Comparison of ENCODE assay signal across 17 mouse cellular contexts in the genomic region with DNA sequence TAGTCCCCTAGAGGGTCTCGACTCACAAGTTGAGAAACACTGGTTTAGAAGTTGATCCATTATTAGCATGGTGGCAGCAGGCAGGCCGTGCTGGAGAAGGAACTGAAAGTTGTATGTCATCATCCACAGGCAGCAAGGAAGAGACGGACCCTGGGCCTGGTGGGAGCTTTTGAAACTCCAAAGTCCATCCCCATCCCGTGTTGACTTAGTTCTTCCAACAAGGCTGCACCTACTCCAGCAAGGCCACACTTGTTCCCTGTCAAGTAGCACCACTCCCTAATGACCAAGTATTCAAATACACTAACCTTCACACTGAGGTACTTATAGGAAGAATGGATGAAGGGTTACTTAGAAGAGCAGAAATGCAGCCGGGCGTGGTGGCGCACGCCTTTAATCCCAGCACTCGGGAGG. TPM values are rescaled to one million over a fixed set of nuclear protein-coding genes. Genes with fewer than 3 reads are reported as not detected.
A peak's percentile ranks its signal among the peaks of the same experiment; 100 is the strongest.
DNase-seq lines count a peak whose midpoint lies in the region; ATAC-seq and TF ChIP-seq lines count a peak whose summit lies in the region.
"Had no signal": no experiment of that assay in that cellular context is flagged by ENCODE, and none has a peak within 500 bp of the region (broad histone marks: within the 10 kb centered on the region; RNA-seq: fewer than 3 reads in every experiment).

No protein-coding gene starts in this region.

- TF ChIP-seq CTCF in lung, adult 2 months (IDR thresholded peaks at IDR 0.05; ENCODE audit: insufficient read depth, low read length) = no peak
- no peak for TF ChIP-seq CTCF in liver, embryonic 14.5 days (IDR thresholded peaks at IDR 0.05; ENCODE audit: low read depth)
- TF ChIP-seq CTCF in hindbrain, postnatal 0 days (IDR thresholded peaks at IDR 0.05; ENCODE audit: low read depth) = no peak

- peaks cover 18% of the 10 kb centered on the region for H3K36me3 ChIP-seq in liver, embryonic 14.5 days (replicated peaks; ENCODE audit: control insufficient read depth, insufficient read depth, low read depth)
- no peaks in the 10 kb centered on the region for H3K36me3 ChIP-seq in hindbrain, postnatal 0 days (ENCODE audit: insufficient read depth, low read length)
- peaks cover 21% of the 10 kb centered on the region for H3K36me3 ChIP-seq in kidney, embryonic 16.5 days (ENCODE audit: insufficient read depth, low read length)

- no peak overlapping the region for H3K4me3 ChIP-seq in lung, adult 2 months (replicated peaks; ENCODE audit: extremely low read depth, low read depth, low read length)
- H3K4me3 ChIP-seq in liver, embryonic 14.5 days (ENCODE audit: insufficient read depth in 1 of 2, low read depth in 2 of 2, low read length in 2 of 2) = no peak overlapping the region
- H3K4me3 ChIP-seq in hindbrain, postnatal 0 days (ENCODE audit: low read length) = no peak overlapping the region
- no peak overlapping the region for H3K4me3 ChIP-seq in kidney, embryonic 16.5 days (ENCODE audit: low read length)
- H3K4me3 ChIP-seq: embryonic facial prominence, embryonic 12.5 days; forebrain, embryonic 10.5 days; limb, embryonic 10.5 days; myocyte had no signal

- no peak for TF ChIP-seq EP300 in liver, embryonic 14.5 days (IDR thresholded peaks at IDR 0.05; ENCODE audit: low read depth)

- H3K4me2 ChIP-seq in liver, embryonic 14.5 days (ENCODE audit: low read depth) = no peak overlapping the region; the same call in 1 of the 2 replicates
- H3K4me2 ChIP-seq in hindbrain, postnatal 0 days (ENCODE audit: low read depth, low read length) = no peak overlapping the region
- H3K4me2 ChIP-seq in kidney, embryonic 16.5 days (replicated peaks; ENCODE audit: low read depth, low read length) = no peak overlapping the region
- H3K4me2 ChIP-seq: embryonic facial prominence, embryonic 12.5 days had no signal

- peaks cover 28% of the 10 kb centered on the region for H3K4me1 ChIP-seq in lung, adult 2 months (ENCODE audit: control insufficient read depth, insufficient read depth, low read length)
- peaks cover 2 to 8% of the 10 kb centered on the region in 2 experiments; a peak in 2 of 4 replicates for H3K4me1 ChIP-seq in liver, embryonic 14.5 days (replicated peaks; ENCODE audit: control insufficient read depth in 2 of 2, insufficient read depth in 2 of 2, low read length in 1 of 2)
- H3K4me1 ChIP-seq in hindbrain, postnatal 0 days (ENCODE audit: insufficient read depth, low read length) = no peaks in the 10 kb centered on the region
- H3K4me1 ChIP-seq in kidney, embryonic 16.5 days (ENCODE audit: insufficient read depth, low read length) = peaks cover 5% of the 10 kb centered on the region; the same call in 1 of the 2 replicates
- H3K4me1 ChIP-seq: embryonic facial prominence, embryonic 12.5 days; forebrain, embryonic 10.5 days; limb, embryonic 10.5 days had no signal

- WGBS in lung, adult 2 months = 57% methylated on average over 9 of the region's 9 CpGs
- 75% methylated on average over 9 of the region's 9 CpGs for WGBS in liver, embryonic 14.5 days (ENCODE audit: insufficient replicate concordance)
- WGBS in hindbrain, postnatal 0 days = 89% methylated on average over 9 of the region's 9 CpGs
- 83% methylated on average over 9 of the region's 9 CpGs for WGBS in kidney, embryonic 16.5 days

- no peak overlapping the region for H3K9ac ChIP-seq in liver, embryonic 14.5 days (replicated peaks)
- no peak overlapping the region for H3K9ac ChIP-seq in hindbrain, postnatal 0 days (replicated peaks; ENCODE audit: low read length)
- H3K9ac ChIP-seq in kidney, embryonic 16.5 days (replicated peaks; ENCODE audit: low read length) = no peak overlapping the region
- H3K9ac ChIP-seq: embryonic facial prominence, embryonic 12.5 days had no signal

- no peak for TF ChIP-seq POLR2A in lung, adult 2 months (IDR thresholded peaks at IDR 0.05; ENCODE audit: borderline replicate concordance, extremely low read depth, low read depth, low read length)

- no peaks in the 10 kb centered on the region for H3K27me3 ChIP-seq in liver, embryonic 14.5 days (ENCODE audit: control insufficient read depth, insufficient read depth, low read length)
- no peaks in the 10 kb centered on the region for H3K27me3 ChIP-seq in hindbrain, postnatal 0 days (ENCODE audit: insufficient read depth, low read length)
- H3K27me3 ChIP-seq in kidney, embryonic 16.5 days (ENCODE audit: insufficient read depth, low read length) = no peaks in the 10 kb centered on the region
- H3K27me3 ChIP-seq: embryonic facial prominence, embryonic 12.5 days had no signal

- no peak overlapping the region for H3K27ac ChIP-seq in liver, embryonic 14.5 days
- H3K27ac ChIP-seq in hindbrain, postnatal 0 days = no peak overlapping the region
- no peak overlapping the region for H3K27ac ChIP-seq in kidney, embryonic 16.5 days (ENCODE audit: low read length)
- H3K27ac ChIP-seq: embryonic facial prominence, embryonic 12.5 days; forebrain, embryonic 10.5 days; limb, embryonic 10.5 days had no signal

- H3K9me3 ChIP-seq in liver, embryonic 14.5 days (ENCODE audit: control insufficient read depth, low read length) = no peaks in the 10 kb centered on the region
- no peaks in the 10 kb centered on the region for H3K9me3 ChIP-seq in hindbrain, postnatal 0 days (ENCODE audit: low read length)
- H3K9me3 ChIP-seq in kidney, embryonic 16.5 days (ENCODE audit: low read length) = no peaks in the 10 kb centered on the region
- H3K9me3 ChIP-seq: embryonic facial prominence, embryonic 12.5 days; forebrain, embryonic 10.5 days; G1E; limb, embryonic 10.5 days had no signal

- ATAC-seq in liver, embryonic 14.5 days (ENCODE audit: insufficient read depth) = peak; percentile 47; the same call in 1 of the 2 replicates
- ATAC-seq in megakaryocyte, adult 5-6 weeks (ENCODE audit: poor library complexity, severe bottlenecking) = peak; percentile 96
- ATAC-seq in hindbrain, postnatal 0 days = no peak
- no peak for ATAC-seq in kidney, embryonic 16.5 days (ENCODE audit: low FRiP score, low TSS enrichment)

- peak; percentile 47 to 67 for DNase-seq in lung, adult 18-20 months
- DNase-seq in lung, adult 2 months = no peak
- DNase-seq in liver, embryonic 14.5 days (ENCODE audit: low read depth in 3 of 3, low spot score in 3 of 3) = no peak
- DNase-seq in adipocyte (ENCODE audit: low spot score) = no peak
- DNase-seq in ovary, postnatal 14 days (ENCODE audit: low spot score) = no peak
- DNase-seq in hindbrain, postnatal 0 days (ENCODE audit: low spot score) = no peak
- DNase-seq: cerebellum, postnatal 25 days; heart, postnatal 36 days; kidney, adult 8-10 months; thymus, adult 18-20 months had no signal

RNA-seq across cellular contexts. Expression of gene Ppp4r2, which starts 17.3 kb away (rescaled TPM):
- polyA plus RNA-seq in lung, adult 2 months (2012; rRNA removed) = 14.1 and 20.9 TPM in 2 replicates
- polyA plus RNA-seq in liver, embryonic 14.5 days (2012; rRNA removed) = 7.6 and 13.6 TPM in 2 replicates
- 10.6 and 12.3 TPM in 2 replicates for polyA plus RNA-seq in liver, embryonic 14.5 days (2014; fragmentation: Nextera tagmentation; extraction: Ambion mirVana)
- 45.4 and 53.3 TPM in 2 replicates for total RNA-seq in megakaryocyte, adult 5-6 weeks (2015)
- 76.6 and 88.4 TPM in 2 replicates for total RNA-seq in megakaryocyte, adult 5-6 weeks (2017)
- 23.9 and 24.5 TPM in 2 replicates for total RNA-seq in hindbrain, postnatal 0 days (2014; rRNA removed)
- polyA plus RNA-seq in hindbrain, postnatal 0 days (2015; fragmentation: Nextera tagmentation; extraction: Ambion mirVana) = 9.5 and 10.9 TPM in 2 replicates
- polyA plus RNA-seq in kidney, embryonic 16.5 days (2015; fragmentation: Nextera tagmentation; extraction: Ambion mirVana) = 16.7 and 17.7 TPM in 2 replicates

Comparison
In these comparisons a context has a peak if more than half of its experiments do, and no peak if none do; other contexts are left out.
1. DNase-seq: peak in lung, adult 18-20 months (2 of 2); none in lung, adult 2 months (single experiment), liver, embryonic 14.5 days (0 of 3), adipocyte (single experiment), ovary, postnatal 14 days (single experiment) and hindbrain, postnatal 0 days (single experiment).
2. ATAC-seq: peak in liver, embryonic 14.5 days (single experiment) and megakaryocyte, adult 5-6 weeks (single experiment); none in hindbrain, postnatal 0 days (single experiment) and kidney, embryonic 16.5 days (single experiment).